Mouse (Mus musculus): ENCODE data around the gene Hs3st5.
"Not testable (repeated sequence)": the region's sequence is repeated elsewhere in the genome, so short reads cannot be mapped to it uniquely, and the experiment has no call there.

The Hs3st5 gene

GRCm38 (mm10) chr10:36558736-36559135 is 52.1 kb downstream of the Hs3st5 start:
- DNase-seq (ENCODE audit: low spot score), result no peak

- no peak for DNase-seq (ENCODE audit: low spot score)
These were observed 60.6 kb downstream of the Hs3st5 start for GRCm38 (mm10) chr10:36567258-36567657.

- no peak for DNase-seq (ENCODE audit: low spot score)
These were observed 65.9 kb downstream of the Hs3st5 start for GRCm38 (mm10) chr10:36572540-36572939.

- DNase-seq (ENCODE audit: low spot score), result no peak
These were observed 71.9 kb downstream of the Hs3st5 start for GRCm38 (mm10) chr10:36578375-36579145.

GRCm38 (mm10) chr10:36610400-36610799 is 103.8 kb downstream of the Hs3st5 start:
- DNase-seq (ENCODE audit: low spot score), result no peak

GRCm38 (mm10) chr10:36611415-36611814 is 104.8 kb downstream of the Hs3st5 start:
- DNase-seq (ENCODE audit: low spot score), result not testable (repeated sequence)

GRCm38 (mm10) chr10:36623037-36623436 is 116.4 kb downstream of the Hs3st5 start:
- no peak for DNase-seq (ENCODE audit: low spot score)

GRCm38 (mm10) chr10:36627952-36628351 is 121.3 kb downstream of the Hs3st5 start:
- DNase-seq (ENCODE audit: low spot score), result no peak

- no peak for DNase-seq (ENCODE audit: low spot score)
These were observed 125.1 kb downstream of the Hs3st5 start for GRCm38 (mm10) chr10:36631746-36632145.

GRCm38 (mm10) chr10:36650653-36651052 is 144.0 kb downstream of the Hs3st5 start:
- DNase-seq (ENCODE audit: low spot score), result no peak

- no peak for DNase-seq (ENCODE audit: low spot score)
These were observed 207.4 kb downstream of the Hs3st5 start for GRCm38 (mm10) chr10:36713974-36714373.

GRCm38 (mm10) chr10:36726239-36726638 is 219.6 kb downstream of the Hs3st5 start:
- no peak for DNase-seq (ENCODE audit: low spot score)

GRCm38 (mm10) chr10:36729361-36730098 is 222.9 kb downstream of the Hs3st5 start:
- no peak for DNase-seq (ENCODE audit: low spot score)

GRCm38 (mm10) chr10:36739375-36739774 is 232.8 kb downstream of the Hs3st5 start:
- DNase-seq (ENCODE audit: low spot score), result no peak

- no peak for DNase-seq (ENCODE audit: low spot score)
These were observed 243.4 kb downstream of the Hs3st5 start for GRCm38 (mm10) chr10:36750021-36750420.

GRCm38 (mm10) chr10:36754471-36754870 is 247.9 kb downstream of the Hs3st5 start:
- no peak for DNase-seq (ENCODE audit: low spot score)

- no peak for DNase-seq (ENCODE audit: low spot score)
These were observed 267.0 kb downstream of the Hs3st5 start for GRCm38 (mm10) chr10:36773595-36773994.

GRCm38 (mm10) chr10:36774898-36775297 is 268.3 kb downstream of the Hs3st5 start:
- no peak for DNase-seq (ENCODE audit: low spot score)

- no peak for DNase-seq (ENCODE audit: low spot score)
These were observed 275.0 kb downstream of the Hs3st5 start for GRCm38 (mm10) chr10:36781641-36782040.

- no peak for DNase-seq (ENCODE audit: low spot score)
These were observed 280.4 kb downstream of the Hs3st5 start for GRCm38 (mm10) chr10:36786970-36787369.

- DNase-seq (ENCODE audit: low spot score), result no peak
These were observed 285.2 kb downstream of the Hs3st5 start for GRCm38 (mm10) chr10:36791771-36792170.

GRCm38 (mm10) chr10:36795311-36795710 is 288.7 kb downstream of the Hs3st5 start:
- DNase-seq (ENCODE audit: low spot score), result no peak

- no peak for DNase-seq (ENCODE audit: low spot score)
These were observed 294.4 kb downstream of the Hs3st5 start for GRCm38 (mm10) chr10:36800925-36801482.
